Mouse (Mus musculus) lung, postnatal 25 days (tissue): ENCODE measurements around the gene Olfr992.
"Not testable (repeated sequence)": the region's sequence is repeated elsewhere in the genome, so short reads cannot be mapped to it uniquely, and the experiment has no call there.

Experiments used
- DNase-seq: peaks from one replicate; pipeline ENCODE4 v3.0.0; 2022; ENCODE audit warnings: low spot score

Gene Olfr992

DNA sequence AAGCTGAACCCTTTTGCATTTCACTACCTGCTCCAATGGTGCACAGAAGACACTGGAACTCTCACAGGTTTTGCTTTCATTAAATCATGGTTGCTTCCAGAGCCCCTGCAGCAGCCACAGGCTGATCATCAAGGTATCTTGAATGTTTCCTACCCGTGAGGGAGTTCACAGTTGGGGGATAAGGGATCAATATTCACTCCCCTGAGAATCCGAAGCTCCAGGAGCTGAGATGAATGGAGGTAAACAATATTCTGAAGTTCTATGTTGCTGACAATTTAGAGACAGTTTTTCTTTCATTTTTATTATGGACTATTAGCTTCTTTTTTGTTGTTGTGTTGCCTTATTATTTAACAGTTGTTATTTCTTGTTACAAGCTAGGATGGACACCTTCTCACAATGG is at the start of gene Olfr992:
Gene Olfr992 (minus strand): TSS at position 101 of the 400 bp plus-strand sequence.
- DNase-seq: no peak

DNA sequence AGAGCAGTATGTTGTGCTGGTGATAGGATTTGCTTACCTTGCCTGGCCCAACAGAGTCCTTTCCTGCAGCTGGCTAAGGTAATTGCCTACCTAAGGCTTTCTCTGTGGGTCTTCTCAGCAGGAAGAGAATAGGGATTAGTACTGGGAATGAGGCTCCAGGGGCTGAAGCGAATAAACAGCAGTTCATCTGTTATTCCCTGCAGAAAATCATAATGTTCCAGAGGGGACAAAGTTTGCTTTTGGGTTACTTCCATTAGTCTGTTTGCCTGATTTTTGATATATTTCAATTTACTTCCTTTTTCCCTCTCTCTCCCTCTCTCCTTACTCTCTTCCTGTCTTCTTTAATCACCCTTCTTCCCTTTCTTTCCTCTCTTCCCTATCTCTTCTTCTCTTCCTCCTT is 34.3 kb upstream of the Olfr992 start, which contains the start of gene Olfr995:
Gene Olfr995 (minus strand): TSS at position 101 of the 400 bp plus-strand sequence.
- no peak for DNase-seq

DNA sequence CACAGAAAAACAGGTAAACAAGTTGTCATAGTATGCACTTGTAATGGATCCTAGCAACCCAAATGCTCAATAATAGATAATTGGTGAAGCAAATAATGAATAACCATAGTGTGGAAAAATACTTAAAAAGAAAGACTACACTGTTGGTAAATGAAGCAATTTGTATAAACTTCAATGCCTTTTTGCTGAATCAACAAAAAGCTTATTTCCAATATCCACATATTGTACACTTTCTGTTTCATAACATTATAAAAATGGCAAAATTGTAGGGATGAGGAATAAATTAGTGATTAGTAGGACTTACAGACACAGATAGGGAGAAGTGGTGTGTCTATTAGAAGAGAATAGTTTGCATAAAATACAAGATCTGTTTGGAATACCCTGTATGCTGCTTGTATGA is 33.3 kb upstream of the Olfr992 start:
- DNase-seq: no peak

DNA sequence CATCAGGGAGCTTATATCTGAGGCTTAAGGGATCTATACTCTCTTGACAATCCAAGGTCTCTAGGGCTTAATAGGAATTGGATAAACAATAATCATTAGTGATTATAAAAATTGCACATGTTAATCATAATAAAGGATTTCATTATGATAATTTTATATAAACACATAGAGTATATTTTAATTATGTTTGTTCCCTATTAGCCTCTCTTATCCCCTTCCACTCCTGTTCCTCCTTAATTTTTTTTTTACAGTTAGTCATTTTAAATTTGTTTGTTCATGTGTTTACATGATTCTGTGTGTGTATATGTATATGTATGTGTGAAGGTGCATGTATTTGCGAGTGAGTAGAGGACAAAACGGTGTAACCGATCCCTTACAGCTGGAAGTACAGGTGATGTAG is 27.1 kb upstream of the Olfr992 start, which contains the start of gene Olfr994:
Gene Olfr994 (minus strand): TSS at position 101 of the 400 bp plus-strand sequence.
- DNase-seq: no peak

DNA sequence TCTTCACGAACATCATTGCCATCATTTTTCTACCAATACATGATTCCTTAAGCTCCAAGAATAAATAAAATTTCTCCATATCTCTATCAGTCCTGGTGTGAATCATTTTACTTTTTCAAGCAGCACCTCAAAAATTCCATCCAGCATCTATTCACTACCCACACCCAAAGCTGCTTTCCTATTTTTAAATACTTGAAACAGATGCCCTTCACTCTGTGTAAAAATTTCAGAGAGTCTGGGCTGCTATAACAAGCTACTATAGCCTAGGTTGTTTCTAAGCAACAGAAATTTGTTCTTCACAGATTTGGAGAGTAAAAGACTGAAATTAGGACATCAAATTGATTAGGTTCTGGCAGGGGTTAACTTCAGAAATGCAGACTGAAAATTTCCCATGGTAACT is 16.6 kb upstream of the Olfr992 start:
- no peak for DNase-seq

DNA sequence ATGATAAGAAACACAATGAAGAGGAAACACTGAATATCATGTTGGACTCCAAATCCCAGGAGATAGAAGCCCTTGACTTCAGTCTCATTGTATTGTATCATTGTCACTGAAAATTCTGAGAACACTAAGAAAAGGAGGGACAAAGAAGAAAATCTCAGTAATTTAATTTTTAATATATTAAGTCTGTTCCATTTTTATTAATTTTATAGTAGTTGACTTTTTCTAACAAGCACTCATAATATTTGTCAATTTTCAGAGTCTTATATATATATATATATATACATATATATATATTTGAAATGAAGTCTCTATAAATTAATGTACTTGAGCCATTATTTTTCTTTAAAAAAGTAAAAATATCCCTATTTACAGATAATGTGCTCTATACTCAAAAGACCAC is 5.5 kb upstream of the Olfr992 start, which contains the start of gene Olfr993:
Gene Olfr993 (minus strand): TSS at position 101 of the 400 bp plus-strand sequence.
- DNase-seq: no peak

DNA sequence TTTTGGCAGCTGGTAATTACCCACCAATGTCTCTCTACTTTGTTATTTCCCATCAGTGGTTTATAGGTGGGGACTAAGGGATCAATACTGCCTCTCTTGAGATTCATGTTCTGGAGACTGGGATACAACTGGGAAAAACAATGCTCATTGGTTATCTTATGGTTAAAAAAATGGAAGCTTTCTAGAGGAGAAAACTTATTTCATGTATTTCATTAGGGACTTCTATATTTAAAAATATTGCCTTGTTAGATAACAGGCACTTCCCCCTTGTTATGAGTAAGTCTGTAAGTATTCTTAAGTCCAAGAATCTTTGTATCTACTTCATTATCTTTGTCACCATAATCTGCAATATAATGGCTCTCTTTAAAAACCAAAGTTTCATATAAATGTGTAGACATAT is 46.1 kb downstream of the Olfr992 start, which contains the start of gene Olfr988:
Gene Olfr988 (minus strand): TSS at position 101 of the 400 bp plus-strand sequence.
- DNase-seq: not testable (repeated sequence)
